Mouse (Mus musculus) gastrocnemius, postnatal 4 days (tissue): ENCODE measurements around the gene Slc25a25. TPM values are rescaled to one million over a fixed set of nuclear protein-coding genes. Genes with fewer than 3 reads are reported as not detected.
"Not testable (repeated sequence)": the region's sequence is repeated elsewhere in the genome, so short reads cannot be mapped to it uniquely, and the experiment has no call there.

Source experiments
- DNase-seq, 2 experiments: peaks; one replicate each; pipeline ENCODE4 v3.0.0; 2021 to 2022; ENCODE audit warnings: low spot score in 2 of 2, mixed read lengths in 2 of 2
- long read RNA-seq, 2 experiments: library from polyadenylated mRNA; stranded (forward); transcript quantifications; one replicate each; pipeline ENCODE4 v2.0.0; 2021
- total RNA-seq, 2 experiments: library from RNA; stranded (reverse); gene quantifications; 2 replicates each; pipeline ENCODE4 v1.2.3; 2021

Gene Slc25a25
- total RNA-seq: 10 to 100 TPM; 14.0 to 25.1 TPM
- long read RNA-seq, experiment 1, transcript Slc25a25-205 (10 exons, 3,278 nt): major isoform, 10 of 22 reads
- long read RNA-seq, experiment 1, partial matches to known transcripts: 2 of 22 reads
- long read RNA-seq, experiment 1, other reads (novel, unspliced or antisense): 3 of 22 reads
- long read RNA-seq, experiment 2, transcript Slc25a25-205 (10 exons, 3,278 nt): major isoform, 15 of 32 reads
- long read RNA-seq, experiment 2, transcript Slc25a25-203 (10 exons, 2,541 nt): minor isoform, 7 of 32 reads
- long read RNA-seq, experiment 2, partial matches to known transcripts: 1 of 32 reads
- long read RNA-seq, experiment 2, other reads (novel, unspliced or antisense): 6 of 32 reads

GRCm38 (mm10) chr2:32450881-32451844 lies at the start of gene Slc25a25:
Gene Slc25a25, minus strand, starts transcription at chr2:32451445.
- peak; percentile 98 to 99 for DNase-seq

DNA sequence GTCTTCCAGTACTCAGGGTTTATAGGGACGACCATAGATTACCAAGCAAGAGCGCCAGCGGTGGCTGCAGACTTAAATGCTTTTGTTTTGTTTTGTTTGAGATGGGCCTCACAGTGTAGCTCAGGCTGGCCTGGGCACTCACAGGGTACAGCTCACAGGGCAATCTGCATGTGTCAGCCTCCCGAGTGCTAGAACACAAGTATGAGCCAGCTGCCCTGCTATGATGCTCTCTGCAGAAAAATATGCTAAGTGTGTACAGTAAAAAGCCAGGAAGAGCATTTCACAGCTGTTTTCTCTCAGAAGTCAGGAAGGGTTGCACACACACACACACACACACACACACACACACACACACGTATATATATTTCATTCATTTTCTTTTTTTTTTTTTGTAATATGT lies 49.2 kb upstream of the Slc25a25 start:
- DNase-seq: no peak

GRCm38 (mm10) chr2:32499365-32499764 lies 48.1 kb upstream of the Slc25a25 start:
- DNase-seq: no peak

DNA sequence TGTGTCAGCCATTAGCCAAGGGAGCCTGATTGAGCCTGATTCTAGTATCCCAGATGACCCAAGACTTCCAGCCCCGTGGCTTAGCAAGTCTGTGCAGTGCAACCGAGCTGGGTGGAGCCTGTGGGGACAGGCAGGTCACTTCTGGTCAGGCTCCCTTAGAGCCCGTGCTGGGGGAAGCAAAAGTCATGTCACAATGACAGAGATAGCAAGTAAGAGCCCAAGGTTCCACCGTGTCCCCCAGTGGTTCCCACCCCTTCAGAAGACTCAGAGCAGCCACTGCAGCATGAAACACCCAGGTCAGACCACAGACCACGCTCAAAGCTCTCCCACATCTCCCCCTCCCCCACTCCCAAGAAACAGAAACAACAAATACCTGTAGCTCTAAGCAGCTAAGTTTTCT lies 44.9 kb upstream of the Slc25a25 start:
- no peak for DNase-seq

GRCm38 (mm10) chr2:32495185-32495726 lies 44.0 kb upstream of the Slc25a25 start:
- no peak for DNase-seq

DNA sequence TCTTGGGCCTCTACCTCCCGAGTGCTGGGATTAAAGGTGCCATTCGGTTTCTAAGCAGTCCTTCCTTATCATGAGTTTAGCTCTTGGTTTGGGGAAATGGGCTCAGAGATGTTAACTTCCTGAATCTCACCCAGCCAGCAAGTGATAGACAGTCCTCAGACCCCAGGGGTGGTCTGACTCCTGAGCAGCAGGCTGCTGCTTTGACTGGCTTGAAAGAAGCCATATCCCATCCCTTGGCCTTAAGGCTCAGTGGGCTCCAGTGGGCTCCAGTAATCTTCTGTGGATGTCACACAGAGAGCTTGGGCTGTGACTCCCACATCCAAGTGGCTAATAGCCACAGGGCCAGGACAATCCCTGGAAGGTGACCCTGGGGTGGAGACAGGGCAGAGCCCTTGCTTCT lies 43.3 kb upstream of the Slc25a25 start:
- DNase-seq: no peak

DNA sequence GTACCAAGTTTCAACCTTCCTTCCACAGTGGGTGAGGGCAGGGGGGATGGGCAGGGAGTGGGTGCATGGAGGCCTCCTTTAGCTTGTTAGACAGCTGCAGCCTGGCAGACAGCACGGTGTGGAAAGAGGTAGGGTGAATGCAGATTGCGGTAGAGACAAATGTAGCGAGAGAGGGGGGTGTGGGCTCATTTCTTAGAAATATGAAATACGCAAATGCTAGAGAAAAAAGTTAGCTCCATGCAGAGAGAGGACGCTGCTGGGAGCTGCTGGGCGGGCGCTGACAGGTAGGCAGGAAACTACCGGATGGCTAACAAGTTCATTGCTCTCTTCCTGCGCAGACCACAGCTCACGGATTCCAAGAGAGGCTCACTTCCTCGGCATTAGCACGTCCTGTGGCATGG lies 42.1 kb upstream of the Slc25a25 start:
- no peak for DNase-seq

DNA sequence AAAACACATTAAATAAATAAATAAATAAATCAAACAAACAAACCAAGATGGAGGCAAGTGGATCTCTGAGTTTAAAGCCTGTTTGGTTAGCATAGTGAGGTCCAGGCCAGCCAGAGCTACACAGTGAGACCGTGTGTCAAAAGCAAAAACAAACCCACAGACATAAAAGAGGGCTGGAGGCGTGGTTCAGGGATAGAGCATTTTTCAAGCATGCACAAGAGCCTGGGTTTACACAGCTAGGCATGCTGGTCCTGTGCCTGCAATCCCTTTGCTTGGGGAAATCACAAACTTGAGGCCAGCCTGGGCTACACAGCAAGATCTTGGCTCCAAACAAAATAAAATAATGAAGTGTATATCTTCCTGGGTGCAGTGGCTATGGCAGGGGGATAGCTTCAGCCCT lies 41.4 kb upstream of the Slc25a25 start:
- DNase-seq: no peak

- DNase-seq: not testable (repeated sequence)
These were observed 39.5 kb upstream of the Slc25a25 start for GRCm38 (mm10) chr2:32490730-32491129.

GRCm38 (mm10) chr2:32488679-32489078 lies 37.4 kb upstream of the Slc25a25 start:
- DNase-seq: peak; percentile 64 to 78

DNA sequence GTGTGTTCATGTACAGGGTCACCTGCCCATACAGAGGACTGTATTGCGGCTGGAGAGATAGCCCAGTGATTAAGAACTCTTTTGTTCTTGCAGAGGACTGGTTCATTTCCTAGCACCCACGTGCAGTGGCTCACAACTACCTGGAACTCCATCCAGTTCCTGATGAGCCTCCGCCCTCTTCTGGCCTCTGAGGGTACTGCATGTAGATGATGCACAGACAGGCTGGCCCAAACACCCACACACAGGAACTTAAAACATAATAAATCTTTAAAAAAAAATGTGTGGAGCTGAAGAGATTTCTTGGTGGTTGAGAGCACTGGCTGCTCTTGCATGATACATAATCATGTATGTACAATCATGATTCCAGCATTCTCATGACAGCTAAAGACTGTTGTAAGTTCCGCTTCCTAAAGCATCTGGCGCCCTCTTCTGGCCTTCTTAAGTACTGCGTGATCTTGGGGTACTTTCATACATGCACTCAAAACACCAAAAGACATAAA lies 35.9 kb upstream of the Slc25a25 start:
- DNase-seq: peak; percentile 79 to 90

- DNase-seq: no peak
These were observed 34.9 kb upstream of the Slc25a25 start for GRCm38 (mm10) chr2:32486155-32486554.

DNA sequence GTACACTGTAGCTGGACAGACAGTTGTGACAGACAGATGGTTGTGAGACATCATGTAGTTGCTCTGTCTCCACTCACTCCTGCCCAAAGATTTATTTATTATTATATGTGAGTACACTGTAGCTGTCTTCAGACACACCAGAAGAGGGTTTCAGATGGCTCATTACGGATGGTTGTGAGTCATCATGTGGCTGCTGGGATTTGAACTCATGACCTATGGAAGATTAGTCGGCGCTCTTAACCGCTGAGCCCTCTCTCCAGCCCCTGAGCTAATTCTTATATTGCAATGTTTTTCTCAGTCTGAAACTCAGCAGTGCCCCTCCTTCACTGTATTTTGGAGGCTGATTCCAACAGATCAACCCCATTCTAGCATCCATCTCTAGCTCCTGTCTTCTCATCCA lies 34.5 kb upstream of the Slc25a25 start:
- no peak for DNase-seq

GRCm38 (mm10) chr2:32484933-32485332 lies 33.7 kb upstream of the Slc25a25 start:
- DNase-seq: no peak

GRCm38 (mm10) chr2:32483179-32483875 lies 32.1 kb upstream of the Slc25a25 start:
- DNase-seq: no peak

- DNase-seq: no peak
These were observed 31.1 kb upstream of the Slc25a25 start for GRCm38 (mm10) chr2:32482351-32482750.

DNA sequence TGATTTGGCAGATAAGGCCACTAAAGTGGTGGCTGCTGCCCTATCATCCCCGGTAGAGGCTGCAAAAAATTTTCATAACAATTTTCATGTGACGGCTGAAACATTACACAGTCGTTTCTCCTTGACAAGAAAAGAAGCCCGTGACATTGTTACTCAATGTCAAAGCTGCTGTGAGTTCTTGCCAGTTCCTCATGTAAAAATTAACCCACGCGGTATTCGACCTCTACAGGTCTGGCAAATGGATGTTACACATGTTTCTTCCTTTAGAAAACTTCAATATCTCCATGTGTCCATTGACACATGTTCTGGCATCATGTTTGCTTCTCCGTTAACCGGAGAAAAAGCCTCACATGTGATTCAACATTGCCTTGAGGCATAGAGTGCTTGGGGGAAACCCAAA lies 24.1 kb upstream of the Slc25a25 start:
- not testable (repeated sequence) for DNase-seq

DNA sequence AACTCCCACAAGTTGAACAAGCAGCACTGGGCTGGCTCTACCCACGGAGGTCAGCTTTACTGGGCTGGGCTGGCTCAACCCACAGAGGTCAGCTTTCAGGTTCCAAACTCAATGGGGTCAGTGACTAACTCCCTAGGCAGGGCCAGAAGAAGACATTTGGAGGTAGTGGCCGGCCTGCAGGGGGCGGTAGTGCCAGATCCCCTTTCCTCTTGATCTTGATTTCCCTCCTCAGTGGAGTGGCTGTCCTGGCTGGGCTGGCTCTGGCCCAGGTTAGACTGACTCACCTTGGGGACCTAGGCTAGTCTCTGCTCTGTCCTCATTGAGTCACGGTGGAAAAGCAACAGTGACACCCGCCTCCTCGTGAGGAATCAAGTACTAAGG lies 20.4 kb upstream of the Slc25a25 start:
- DNase-seq: no peak

GRCm38 (mm10) chr2:32471001-32471680 lies 19.9 kb upstream of the Slc25a25 start:
- DNase-seq: no peak

DNA sequence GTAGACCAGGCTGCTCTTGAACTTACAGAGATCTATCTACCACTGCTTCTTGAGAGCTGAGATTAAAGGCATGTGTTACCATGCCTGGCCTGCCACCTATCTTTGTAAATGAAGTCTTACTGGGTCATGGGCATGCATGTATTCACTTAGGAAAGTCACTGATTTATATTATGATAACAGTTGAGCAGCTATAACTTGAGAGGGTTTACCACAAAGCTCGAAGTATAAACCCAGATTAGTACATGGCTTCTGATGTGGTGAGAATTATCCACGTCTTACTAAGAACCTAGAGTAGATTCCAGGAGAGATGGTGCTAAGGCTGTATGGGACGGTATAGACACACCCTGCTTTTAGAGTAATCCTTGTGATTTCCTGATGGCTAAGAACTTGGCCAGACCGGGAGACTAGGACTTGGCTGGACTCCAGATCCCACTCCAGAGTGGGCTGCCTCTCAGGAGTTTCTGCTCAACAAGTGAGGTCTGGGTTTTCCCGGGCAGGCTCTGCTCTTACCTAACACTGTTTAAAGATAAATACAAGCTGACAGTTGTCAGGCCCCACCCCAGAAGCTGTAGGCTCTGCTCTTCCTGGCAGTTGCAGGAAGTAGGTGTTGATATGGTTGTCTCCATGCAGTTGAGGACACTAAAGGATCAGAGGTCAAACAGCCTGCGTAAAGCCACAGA lies 13.1 kb upstream of the Slc25a25 start:
- no peak for DNase-seq
